11 mouse cellular contexts compared by ENCODE assay signal in genomic region chr7:99132597-99132996, GRCm38 (mm10). TPM values are rescaled to one million over a fixed set of nuclear protein-coding genes. Genes with fewer than 3 reads are reported as not detected.
A peak's percentile ranks its signal among the peaks of the same experiment; 100 is the strongest.
DNase-seq lines count a peak whose midpoint lies in the region; ATAC-seq lines count a peak whose summit lies in the region.
"Had no signal": no experiment of that assay in that cellular context is flagged by ENCODE, and none has a peak within 500 bp of the region (broad histone marks: within the 10 kb centered on the region; RNA-seq: fewer than 3 reads in every experiment).

No protein-coding gene starts in this region.

- peak; percentile 52 to 57 for DNase-seq in heart, adult 18-20 months
- no peak for DNase-seq in heart, postnatal 4 days
- no peak for DNase-seq in neural tube, embryonic 10.5 days (ENCODE audit: extremely low spot score, low spot score)
- no peak for DNase-seq in embryo, embryonic 9.5 days (ENCODE audit: extremely low spot score)
- DNase-seq in left cerebral cortex, adult 8-10 months (ENCODE audit: low spot score in 2 of 2) = no peak
- DNase-seq: adrenal gland, postnatal 10 days; cerebellum, adult 9-10 months had no signal

- ATAC-seq in neural tube, embryonic 15.5 days (ENCODE audit: low FRiP score) = no peak
- ATAC-seq in intestine, embryonic 15.5 days = no peak
- ATAC-seq in stomach, embryonic 16.5 days (ENCODE audit: insufficient read depth, low FRiP score) = no peak

- H3K4me3 ChIP-seq in neural tube, embryonic 15.5 days (replicated peaks) = no peak overlapping the region
- H3K4me3 ChIP-seq in intestine, embryonic 15.5 days (replicated peaks) = no peak overlapping the region
- no peak overlapping the region for H3K4me3 ChIP-seq in stomach, embryonic 16.5 days (replicated peaks; ENCODE audit: low read length)
- H3K4me3 ChIP-seq: limb, embryonic 13.5 days had no signal

- H3K9ac ChIP-seq in neural tube, embryonic 15.5 days (replicated peaks) = no peak overlapping the region
- peak overlapping the region; percentile 17; the same call in 1 of the 2 replicates for H3K9ac ChIP-seq in intestine, embryonic 15.5 days
- no peak overlapping the region for H3K9ac ChIP-seq in stomach, embryonic 16.5 days (ENCODE audit: low read length)
- H3K9ac ChIP-seq: limb, embryonic 13.5 days had no signal

- no peaks in the 10 kb centered on the region for H3K9me3 ChIP-seq in neural tube, embryonic 15.5 days (replicated peaks)
- H3K9me3 ChIP-seq in intestine, embryonic 15.5 days = no peaks in the 10 kb centered on the region; the same call in 1 of the 2 replicates
- H3K9me3 ChIP-seq in stomach, embryonic 16.5 days (replicated peaks; ENCODE audit: control insufficient read depth, low read length) = no peaks in the 10 kb centered on the region
- H3K9me3 ChIP-seq: limb, embryonic 13.5 days had no signal

- 87% methylated on average over 9 of the region's 9 CpGs for WGBS in neural tube, embryonic 15.5 days
- WGBS in intestine, embryonic 15.5 days = 50% methylated on average over 9 of the region's 9 CpGs
- WGBS in stomach, embryonic 16.5 days = 60% methylated on average over 9 of the region's 9 CpGs

- no peak overlapping the region for H3K4me2 ChIP-seq in neural tube, embryonic 15.5 days
- peak overlapping the region; percentile 24; the same call in 1 of the 2 replicates for H3K4me2 ChIP-seq in intestine, embryonic 15.5 days (replicated peaks)
- H3K4me2 ChIP-seq in stomach, embryonic 16.5 days (ENCODE audit: low read depth, low read length) = peak overlapping the region; percentile 0; the same call in 1 of the 2 replicates
- H3K4me2 ChIP-seq: limb, embryonic 13.5 days had no signal

- H3K4me1 ChIP-seq in neural tube, embryonic 15.5 days = peaks cover 4% of the 10 kb centered on the region
- peaks cover 42% of the 10 kb centered on the region for H3K4me1 ChIP-seq in intestine, embryonic 15.5 days (replicated peaks)
- peaks cover 31% of the 10 kb centered on the region for H3K4me1 ChIP-seq in stomach, embryonic 16.5 days (ENCODE audit: control insufficient read depth, insufficient read depth, low read length)

- H3K27ac ChIP-seq in neural tube, embryonic 15.5 days (replicated peaks) = peak overlapping the region; percentile 33; the same call in 1 of the 2 replicates
- H3K27ac ChIP-seq in intestine, embryonic 15.5 days = peak overlapping the region; percentile 81
- peak overlapping the region; percentile 20 for H3K27ac ChIP-seq in stomach, embryonic 16.5 days (ENCODE audit: low read length)
- H3K27ac ChIP-seq: limb, embryonic 13.5 days had no signal

- no peaks in the 10 kb centered on the region for H3K27me3 ChIP-seq in neural tube, embryonic 15.5 days (replicated peaks)
- H3K27me3 ChIP-seq in intestine, embryonic 15.5 days (replicated peaks) = no peaks in the 10 kb centered on the region
- H3K27me3 ChIP-seq in stomach, embryonic 16.5 days (ENCODE audit: control insufficient read depth, insufficient read depth, low read length) = no peaks in the 10 kb centered on the region
- H3K27me3 ChIP-seq: limb, embryonic 13.5 days had no signal

- H3K36me3 ChIP-seq in neural tube, embryonic 15.5 days = no peaks in the 10 kb centered on the region
- H3K36me3 ChIP-seq in intestine, embryonic 15.5 days = no peaks in the 10 kb centered on the region
- no peaks in the 10 kb centered on the region for H3K36me3 ChIP-seq in stomach, embryonic 16.5 days (ENCODE audit: control insufficient read depth, insufficient read depth, low read length)
- H3K36me3 ChIP-seq: limb, embryonic 13.5 days had no signal

RNA-seq across cellular contexts. Expression of gene Uvrag, which starts 8.3 kb away (rescaled TPM):
- total RNA-seq in heart, adult 18-20 months (2021) = 10 to 100 TPM; 17.4 to 19.9 TPM
- 10 to 100 TPM; 33.2 to 34.5 TPM for total RNA-seq in heart, postnatal 4 days (2021)
- 15.6 and 17.3 TPM in 2 replicates for polyA plus RNA-seq in neural tube, embryonic 15.5 days (2015; fragmentation: Nextera tagmentation; extraction: Ambion mirVana)
- 20.5 and 20.9 TPM in 2 replicates for polyA plus RNA-seq in intestine, embryonic 15.5 days (2015; fragmentation: Nextera tagmentation; extraction: Ambion mirVana)
- polyA plus RNA-seq in stomach, embryonic 16.5 days (2015; fragmentation: Nextera tagmentation; extraction: Ambion mirVana) = 14.4 and 14.8 TPM in 2 replicates
- 10 to 100 TPM; 53.5 to 64.9 (median 54.4) TPM for total RNA-seq in left cerebral cortex, adult 8-10 months (2022)

RNA-seq across cellular contexts. Expression of gene Dgat2, which starts 49.9 kb away (rescaled TPM):
- total RNA-seq in heart, adult 18-20 months (2021) = 100 to 1,000 TPM; 343 to 377 TPM
- total RNA-seq in heart, postnatal 4 days (2021) = 10 to 100 TPM; 69.7 to 78.2 TPM
- polyA plus RNA-seq in neural tube, embryonic 15.5 days (2015; fragmentation: Nextera tagmentation; extraction: Ambion mirVana) = 23.1 and 24.9 TPM in 2 replicates
- 176 and 204 TPM in 2 replicates for polyA plus RNA-seq in intestine, embryonic 15.5 days (2015; fragmentation: Nextera tagmentation; extraction: Ambion mirVana)
- polyA plus RNA-seq in stomach, embryonic 16.5 days (2015; fragmentation: Nextera tagmentation; extraction: Ambion mirVana) = 103 and 124 TPM in 2 replicates
- total RNA-seq in left cerebral cortex, adult 8-10 months (2022) = 10 to 100 TPM; 78.4 to 92.7 (median 82.3) TPM

Comparison
In these comparisons a context has a peak if more than half of its experiments do, and no peak if none do; other contexts are left out.
1. DNase-seq: peak in heart, adult 18-20 months (2 of 2); none in heart, postnatal 4 days (single experiment), neural tube, embryonic 10.5 days (single experiment), embryo, embryonic 9.5 days (single experiment) and left cerebral cortex, adult 8-10 months (0 of 2).
2. H3K27ac ChIP-seq: peak in every context shown above with its lines; median percentile 81 in intestine, embryonic 15.5 days; 33 in neural tube, embryonic 15.5 days; 20 in stomach, embryonic 16.5 days.